Mouse (Mus musculus): ENCODE data around the gene Gpr179. TPM values are rescaled to one million over a fixed set of nuclear protein-coding genes. Genes with fewer than 3 reads are reported as not detected.

The Gpr179 gene
- polyA plus RNA-seq, 1 experiment: 0.21 TPM

DNA sequence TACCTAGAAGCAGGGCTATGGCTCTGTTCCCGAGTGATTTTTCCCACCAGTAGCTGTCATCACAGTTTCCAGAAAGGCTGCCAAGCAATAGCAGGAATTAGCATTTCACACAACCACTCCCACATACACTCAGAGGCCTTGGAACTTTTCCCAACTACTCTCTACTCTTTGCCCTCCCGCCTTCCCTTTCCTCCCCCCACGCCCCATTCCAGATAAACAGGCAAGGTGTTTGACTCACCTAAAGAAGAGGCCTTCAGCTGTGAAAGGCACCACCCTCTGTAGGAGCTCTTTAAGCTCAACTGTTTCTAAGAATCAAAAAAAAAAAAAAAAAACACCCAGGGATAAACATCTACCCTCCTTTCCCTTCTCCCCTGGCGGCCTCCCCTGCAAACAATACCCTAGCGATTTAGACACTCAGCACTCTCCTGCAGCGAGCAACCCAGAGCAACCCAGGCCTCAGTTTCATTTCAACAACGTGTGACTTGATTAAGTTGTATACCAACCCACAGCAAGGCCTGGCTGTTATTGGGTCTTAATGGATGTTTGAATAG lies 49.6 kb downstream of the Gpr179 start:
- Histone ChIP-seq H3K27ac (ENCODE audit: insufficient read depth, low read length) (0 out of 2 replicates have a peak overlapping the region, but pooled peaks have one; percentile 25), H3K4me3 (ENCODE audit: insufficient read depth, low read length) (no peak overlapping the region), H3K4me1 (ENCODE audit: control insufficient read depth, insufficient read depth, low read length) (peaks cover 6% of the 10 kb centered on the region; the same call in 1 of the 2 replicates)
- TF ChIP-seq CTCF (IDR thresholded peaks at IDR 0.05; ENCODE audit: extremely low read depth, insufficient read depth, low read length) (no peak), POLR2A (IDR thresholded peaks at IDR 0.05; ENCODE audit: extremely low read depth, insufficient read depth, low read length) (no peak)

DNA sequence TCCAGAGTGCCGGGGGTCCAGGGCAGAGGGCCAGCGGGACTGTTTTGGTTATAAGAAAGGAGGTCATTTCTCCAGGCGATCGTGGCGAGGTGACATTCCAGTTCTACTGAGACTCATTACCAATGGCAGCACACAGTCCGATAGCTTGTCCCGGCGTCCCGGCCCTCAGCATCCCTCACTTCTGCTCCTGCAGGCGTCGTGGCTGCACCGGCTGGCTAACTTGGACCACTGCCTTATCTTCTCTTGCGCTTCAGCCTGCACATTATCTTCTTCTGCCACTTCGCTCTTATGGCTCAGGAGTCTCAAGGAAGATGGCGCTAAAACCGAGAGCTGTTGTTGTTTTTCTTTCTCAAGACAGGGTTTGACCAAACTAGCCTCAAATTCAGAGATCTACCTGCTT lies 50.5 kb downstream of the Gpr179 start:
- TF ChIP-seq POLR2A (IDR thresholded peaks at IDR 0.05; ENCODE audit: extremely low read depth, insufficient read depth, low read length) (no peak), CTCF (IDR thresholded peaks at IDR 0.05; ENCODE audit: extremely low read depth, insufficient read depth, low read length) (no peak)
- H3K4me3 ChIP-seq (ENCODE audit: insufficient read depth, low read length): no peak overlapping the region
- no peak overlapping the region for H3K27ac ChIP-seq (ENCODE audit: insufficient read depth, low read length)
- peaks cover 6% of the 10 kb centered on the region; the same call in 1 of the 2 replicates for H3K4me1 ChIP-seq (ENCODE audit: control insufficient read depth, insufficient read depth, low read length)

DNA sequence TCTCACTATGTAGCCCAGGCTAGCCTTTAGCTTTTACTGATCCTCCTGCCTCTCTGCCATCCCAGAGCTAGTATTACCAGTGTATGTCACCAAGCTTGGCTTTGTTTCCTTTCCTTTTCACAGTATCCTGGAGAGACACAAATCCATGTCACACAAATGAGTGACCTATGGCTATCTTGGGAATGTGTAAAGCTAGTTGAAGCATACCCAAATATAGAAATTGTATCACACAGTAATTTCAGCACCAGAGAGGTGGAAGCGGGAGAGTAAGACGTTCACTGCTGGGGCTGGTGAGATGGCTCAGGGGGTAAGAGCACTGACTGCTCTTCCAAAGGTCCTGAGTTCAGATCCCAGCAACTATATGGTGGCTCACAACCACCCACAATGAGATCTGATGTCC lies 51.9 kb downstream of the Gpr179 start:
- H3K4me1 ChIP-seq (ENCODE audit: control insufficient read depth, insufficient read depth, low read length): peaks cover 6% of the 10 kb centered on the region; the same call in 1 of the 2 replicates
- H3K4me3 ChIP-seq (ENCODE audit: insufficient read depth, low read length): no peak overlapping the region
- H3K27ac ChIP-seq (ENCODE audit: insufficient read depth, low read length): no peak overlapping the region
- no peak for TF ChIP-seq CTCF (IDR thresholded peaks at IDR 0.05; ENCODE audit: extremely low read depth, insufficient read depth, low read length)
- no peak for TF ChIP-seq POLR2A (IDR thresholded peaks at IDR 0.05; ENCODE audit: extremely low read depth, insufficient read depth, low read length)

DNA sequence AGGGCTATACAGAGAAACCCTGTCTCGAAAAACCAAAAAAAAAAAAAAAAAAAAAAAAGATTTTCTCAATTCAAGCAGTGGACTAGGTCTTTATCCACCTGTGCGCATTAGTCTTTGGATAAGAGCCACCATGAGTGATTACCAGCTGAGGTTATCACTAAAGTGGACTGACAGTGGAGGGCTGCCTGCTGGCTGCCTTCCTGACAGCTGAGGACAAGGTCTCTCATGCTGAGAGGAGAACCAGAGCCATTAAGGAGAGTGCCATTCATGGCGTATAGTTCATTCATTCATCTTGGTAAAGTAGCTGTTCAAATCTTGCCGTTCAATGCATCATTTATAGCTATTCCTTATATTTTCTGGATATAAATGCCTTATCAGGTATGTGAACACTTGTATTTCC lies 55.3 kb downstream of the Gpr179 start:
- Histone ChIP-seq H3K27ac (ENCODE audit: insufficient read depth, low read length) (no peak overlapping the region), H3K4me3 (ENCODE audit: insufficient read depth, low read length) (no peak overlapping the region), H3K4me1 (ENCODE audit: control insufficient read depth, insufficient read depth, low read length) (no peaks in the 10 kb centered on the region)
- TF ChIP-seq POLR2A (IDR thresholded peaks at IDR 0.05; ENCODE audit: extremely low read depth, insufficient read depth, low read length): no peak
- TF ChIP-seq CTCF (IDR thresholded peaks at IDR 0.05; ENCODE audit: extremely low read depth, insufficient read depth, low read length): no peak

DNA sequence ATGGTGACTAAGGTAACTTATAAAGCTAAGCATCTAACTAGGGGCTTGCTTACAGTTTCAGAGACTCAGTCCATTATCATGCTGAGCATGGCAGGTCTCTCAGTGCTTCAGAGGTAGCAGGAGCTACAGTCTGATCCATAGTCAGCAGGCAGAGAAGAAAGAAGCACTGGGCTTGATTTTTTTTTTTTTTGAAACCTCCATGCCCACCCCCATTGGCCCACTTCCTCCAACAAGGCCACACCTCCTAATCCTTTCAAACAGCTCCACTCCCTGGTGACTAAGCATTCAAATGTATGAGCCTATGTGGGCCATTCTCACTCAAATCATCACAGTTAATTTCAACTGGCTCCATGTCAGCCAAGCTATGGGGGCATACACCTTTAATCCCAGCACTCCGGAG lies 59.1 kb downstream of the Gpr179 start:
- no peaks in the 10 kb centered on the region for H3K4me1 ChIP-seq (ENCODE audit: control insufficient read depth, insufficient read depth, low read length)
- no peak overlapping the region for H3K27ac ChIP-seq (ENCODE audit: insufficient read depth, low read length)
- H3K4me3 ChIP-seq (ENCODE audit: insufficient read depth, low read length): no peak overlapping the region
- TF ChIP-seq POLR2A (IDR thresholded peaks at IDR 0.05; ENCODE audit: extremely low read depth, insufficient read depth, low read length): no peak
- no peak for TF ChIP-seq CTCF (IDR thresholded peaks at IDR 0.05; ENCODE audit: extremely low read depth, insufficient read depth, low read length)

DNA sequence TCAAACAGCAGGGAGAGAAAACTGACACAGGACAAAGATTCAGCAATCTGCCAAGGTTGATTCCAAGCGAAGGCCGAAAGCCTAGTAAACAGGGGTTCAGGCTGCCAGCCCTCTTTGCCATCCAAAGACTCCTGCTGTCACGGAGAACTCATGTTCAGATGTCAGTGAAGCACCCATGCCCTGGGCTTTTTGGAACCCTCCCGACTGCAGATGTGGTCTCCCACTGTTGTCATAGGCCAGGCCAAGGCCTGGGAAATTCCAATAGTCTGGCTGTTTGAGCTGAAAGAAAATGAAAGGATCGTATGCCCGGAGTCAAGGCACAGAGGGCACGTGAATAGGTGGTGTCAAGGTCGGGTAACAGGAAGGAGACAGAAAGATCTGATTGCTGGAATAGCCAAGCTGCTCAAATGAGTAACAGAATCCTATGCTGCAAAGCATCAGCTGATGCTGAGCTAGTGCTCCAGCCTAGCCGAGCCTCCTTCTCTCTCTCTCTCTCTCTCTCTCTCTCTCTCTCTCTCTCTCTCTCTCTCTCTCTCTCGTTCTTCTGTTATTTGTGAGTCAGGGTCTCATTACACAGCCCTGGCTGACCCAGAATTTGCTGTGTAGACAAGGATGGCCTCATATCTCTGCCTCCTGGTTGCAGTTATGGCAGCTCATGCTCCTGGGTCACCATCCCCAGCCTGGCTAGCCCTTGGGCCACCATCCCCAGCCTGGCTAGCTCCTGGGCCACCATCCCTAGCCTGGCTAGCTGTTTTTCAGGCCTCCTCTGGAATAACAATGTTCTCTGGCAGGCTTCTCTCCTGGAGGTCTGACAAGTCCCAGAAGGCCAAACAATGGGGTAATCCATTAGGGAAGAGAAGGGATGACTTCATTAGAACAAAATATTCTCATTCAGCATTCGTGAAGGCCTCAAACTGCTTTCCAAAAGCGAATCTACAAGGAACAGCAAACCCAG lies 62.3 kb downstream of the Gpr179 start:
- Histone ChIP-seq H3K4me3 (ENCODE audit: insufficient read depth, low read length) (no peak overlapping the region), H3K27ac (ENCODE audit: insufficient read depth, low read length) (peak overlapping the region; percentile 33), H3K4me1 (ENCODE audit: control insufficient read depth, insufficient read depth, low read length) (no peaks in the 10 kb centered on the region; the same call in 1 of the 2 replicates)
- no peak for TF ChIP-seq CTCF (IDR thresholded peaks at IDR 0.05; ENCODE audit: extremely low read depth, insufficient read depth, low read length)

DNA sequence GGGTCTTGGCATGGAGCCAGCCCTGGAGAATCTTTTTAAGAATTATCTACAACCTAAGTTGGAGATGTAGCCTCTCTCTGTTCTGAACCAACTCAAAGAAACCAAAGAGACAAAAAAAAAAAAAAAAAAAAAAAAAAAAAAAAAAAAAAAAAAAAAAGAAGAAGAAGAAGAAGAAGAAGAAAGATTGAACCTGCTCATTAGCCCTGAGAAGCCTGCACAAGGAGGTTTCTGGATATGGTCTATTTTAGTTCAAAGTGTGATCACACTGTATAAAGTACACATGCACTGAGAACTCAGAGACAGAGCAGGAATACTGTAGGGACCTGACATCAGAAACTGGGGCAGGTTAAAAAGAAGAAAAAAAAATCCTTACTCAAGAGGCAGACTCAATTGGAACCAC lies 64.2 kb downstream of the Gpr179 start:
- no peaks in the 10 kb centered on the region; the same call in 1 of the 2 replicates for H3K4me1 ChIP-seq (ENCODE audit: control insufficient read depth, insufficient read depth, low read length)
- TF ChIP-seq POLR2A (IDR thresholded peaks at IDR 0.05; ENCODE audit: extremely low read depth, insufficient read depth, low read length): no peak
- TF ChIP-seq CTCF (IDR thresholded peaks at IDR 0.05; ENCODE audit: extremely low read depth, insufficient read depth, low read length): no peak
- no peak overlapping the region for H3K4me3 ChIP-seq (ENCODE audit: insufficient read depth, low read length)
- H3K27ac ChIP-seq (ENCODE audit: insufficient read depth, low read length): no peak overlapping the region

DNA sequence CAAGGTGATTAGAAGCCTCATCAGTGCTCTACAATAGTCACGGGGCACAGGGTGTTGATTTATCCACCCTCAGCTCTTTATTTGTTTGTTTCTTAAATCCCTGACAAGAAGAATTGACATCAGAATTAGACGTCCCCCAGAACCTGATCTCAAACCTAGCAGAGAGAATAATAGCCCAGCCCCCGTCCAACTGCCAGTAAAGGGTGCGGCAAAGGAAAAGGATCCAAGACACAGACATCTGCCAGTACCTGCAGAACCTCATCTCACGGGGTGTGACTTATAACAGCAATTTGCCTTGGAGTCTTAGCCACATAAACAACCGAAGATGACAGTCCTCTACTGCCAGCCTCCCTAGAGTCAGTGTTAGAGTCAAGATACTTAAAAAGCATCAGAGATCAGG lies 64.9 kb downstream of the Gpr179 start:
- H3K4me3 ChIP-seq (ENCODE audit: insufficient read depth, low read length): no peak overlapping the region
- TF ChIP-seq CTCF (IDR thresholded peaks at IDR 0.05; ENCODE audit: extremely low read depth, insufficient read depth, low read length): no peak
- TF ChIP-seq POLR2A (IDR thresholded peaks at IDR 0.05; ENCODE audit: extremely low read depth, insufficient read depth, low read length): no peak
- no peaks in the 10 kb centered on the region; the same call in 1 of the 2 replicates for H3K4me1 ChIP-seq (ENCODE audit: control insufficient read depth, insufficient read depth, low read length)
- H3K27ac ChIP-seq (ENCODE audit: insufficient read depth, low read length): no peak overlapping the region

DNA sequence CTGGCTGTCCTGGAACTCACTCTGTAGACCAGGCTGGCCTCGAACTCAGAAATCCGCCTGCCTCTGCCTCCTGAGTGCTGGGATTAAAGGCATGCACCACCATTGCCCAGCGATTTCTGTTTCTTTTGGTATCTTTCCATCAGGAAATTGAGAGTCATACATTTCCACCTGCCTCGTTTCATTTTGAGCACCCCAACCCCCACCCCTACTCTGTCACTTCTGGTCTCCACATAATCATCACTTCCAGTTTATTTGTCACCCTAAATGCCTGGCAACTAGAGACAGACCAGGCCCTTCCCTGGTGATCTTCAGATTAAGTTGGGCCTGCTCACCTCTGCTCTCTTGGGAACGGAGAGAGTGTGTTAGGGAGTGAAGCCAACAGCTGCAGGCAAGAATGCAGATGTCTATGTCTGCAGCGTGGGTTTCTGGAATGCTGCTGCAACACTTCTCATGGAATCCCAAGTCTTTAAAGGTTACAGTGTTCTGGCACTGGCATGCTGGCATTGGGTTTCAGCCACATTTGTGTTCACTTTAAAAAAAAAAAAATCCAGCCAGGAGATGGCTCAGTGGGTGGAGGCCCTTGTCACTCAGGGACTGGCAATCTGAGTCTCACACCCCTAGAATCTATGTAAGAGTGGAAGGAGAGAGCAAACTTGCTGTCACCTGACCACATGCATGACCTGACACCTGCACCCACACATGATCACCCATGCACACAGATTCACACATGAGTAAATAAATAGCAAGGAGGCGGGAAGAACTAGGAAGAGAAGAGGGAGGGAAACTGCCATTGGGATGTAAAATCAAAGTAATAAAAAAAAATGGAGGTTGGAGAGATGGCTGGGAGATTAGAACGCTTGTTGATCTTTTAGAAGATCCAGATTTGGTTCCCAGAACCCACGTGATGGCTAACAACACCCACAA lies 65.8 kb downstream of the Gpr179 start:
- no peak for TF ChIP-seq POLR2A (IDR thresholded peaks at IDR 0.05; ENCODE audit: extremely low read depth, insufficient read depth, low read length)
- H3K27ac ChIP-seq (ENCODE audit: insufficient read depth, low read length): no peak overlapping the region
- H3K4me3 ChIP-seq (ENCODE audit: insufficient read depth, low read length): no peak overlapping the region
- no peaks in the 10 kb centered on the region; the same call in 1 of the 2 replicates for H3K4me1 ChIP-seq (ENCODE audit: control insufficient read depth, insufficient read depth, low read length)
